Mouse (Mus musculus): ENCODE data around the gene Ppia. TPM values are rescaled to one million over a fixed set of nuclear protein-coding genes. Genes with fewer than 3 reads are reported as not detected.
A peak's percentile ranks its signal among the peaks of the same experiment; 100 is the strongest.
"Not testable (repeated sequence)": the region's sequence is repeated elsewhere in the genome, so short reads cannot be mapped to it uniquely, and the experiment has no call there.

Gene Ppia
- 3,680 and 4,098 TPM in 2 replicates for polyA plus RNA-seq (2015; fragmentation: Nextera tagmentation; extraction: Ambion mirVana)

- Histone ChIP-seq H3K4me1 (replicated peaks) (peaks cover 28% of the 10 kb centered on the region), H3K9me3 (replicated peaks) (no peaks in the 10 kb centered on the region), H3K36me3 (peaks cover 21% of the 10 kb centered on the region), H3K4me2 (peak within 1 kb of the TSS; percentile 70), H3K9ac (peak within 1 kb of the TSS; percentile 92), H3K4me3 (peak within 1 kb of the TSS; percentile 86), H3K27me3 (no peaks in the 10 kb centered on the region), H3K27ac (peak within 1 kb of the TSS; percentile 96)
- ATAC-seq (replicated peaks; ENCODE audit: insufficient number of reproducible peaks, insufficient read depth, low FRiP score, low read depth), result peak; percentile 41; the same call in 1 of the 2 replicates
- 11% methylated on average over 21 of the region's 21 CpGs for WGBS
These were observed at the start of gene Ppia for GRCm38 (mm10) chr11:6414751-6415550. Ppia (plus strand) TSS chr11:6415443.

GRCm38 (mm10) chr11:6365885-6366284, 49.4 kb upstream of the Ppia start:
- H3K27ac ChIP-seq, result no peak overlapping the region
- H3K9me3 ChIP-seq (replicated peaks), result no peaks in the 10 kb centered on the region
- no peaks in the 10 kb centered on the region for H3K4me1 ChIP-seq (replicated peaks)
- WGBS, result 17% methylated on average over 11 of the region's 11 CpGs
- H3K27me3 ChIP-seq, result no peaks in the 10 kb centered on the region
- H3K4me3 ChIP-seq, result no peak overlapping the region
- H3K9ac ChIP-seq, result no peak overlapping the region
- H3K4me2 ChIP-seq, result no peak overlapping the region
- H3K36me3 ChIP-seq, result no peaks in the 10 kb centered on the region
- peak; percentile 66 for ATAC-seq (replicated peaks; ENCODE audit: insufficient number of reproducible peaks, insufficient read depth, low FRiP score, low read depth)

- no peak for ATAC-seq (replicated peaks; ENCODE audit: insufficient number of reproducible peaks, insufficient read depth, low FRiP score, low read depth)
- Histone ChIP-seq H3K36me3 (no peaks in the 10 kb centered on the region), H3K27ac (no peak overlapping the region), H3K9me3 (replicated peaks) (no peaks in the 10 kb centered on the region), H3K27me3 (no peaks in the 10 kb centered on the region), H3K9ac (no peak overlapping the region), H3K4me1 (replicated peaks) (no peaks in the 10 kb centered on the region), H3K4me3 (no peak overlapping the region), H3K4me2 (no peak overlapping the region)
- WGBS, result 68% methylated on average over 6 of the region's 6 CpGs
These were observed 48.8 kb upstream of the Ppia start for GRCm38 (mm10) chr11:6366434-6366833.

DNA sequence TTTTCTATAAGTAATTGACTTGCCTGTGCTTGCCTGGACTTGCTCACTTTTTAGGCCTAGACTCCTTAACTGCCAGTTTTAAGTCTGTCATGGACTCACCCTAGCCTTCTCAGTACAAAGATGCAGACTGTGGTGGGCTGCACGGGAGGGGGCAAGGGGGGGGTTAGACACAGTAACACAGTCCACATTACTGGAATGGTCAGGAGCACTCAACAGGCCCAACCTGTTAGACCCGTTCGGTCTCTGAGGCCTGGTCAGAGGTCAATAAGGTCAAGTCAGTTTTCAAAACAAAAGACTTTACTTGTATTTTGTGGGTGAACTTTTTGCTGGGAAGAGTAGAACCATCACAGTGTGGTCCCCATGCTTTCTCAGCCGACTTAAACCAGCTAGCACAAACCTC, 48.1 kb upstream of the Ppia start:
- H3K36me3 ChIP-seq, result no peaks in the 10 kb centered on the region
- ATAC-seq (replicated peaks; ENCODE audit: insufficient number of reproducible peaks, insufficient read depth, low FRiP score, low read depth), result no peak
- H3K27me3 ChIP-seq, result no peaks in the 10 kb centered on the region
- H3K4me2 ChIP-seq, result no peak overlapping the region
- WGBS, result 75% methylated on average over 4 of the region's 4 CpGs
- no peaks in the 10 kb centered on the region for H3K4me1 ChIP-seq (replicated peaks)
- no peaks in the 10 kb centered on the region for H3K9me3 ChIP-seq (replicated peaks)
- H3K27ac ChIP-seq, result no peak overlapping the region
- no peak overlapping the region for H3K9ac ChIP-seq
- H3K4me3 ChIP-seq, result no peak overlapping the region

- not testable (repeated sequence) for H3K4me2 ChIP-seq; H3K4me1 ChIP-seq (replicated peaks); H3K9ac ChIP-seq; H3K27ac ChIP-seq; H3K9me3 ChIP-seq (replicated peaks); H3K36me3 ChIP-seq; H3K4me3 ChIP-seq; H3K27me3 ChIP-seq; ATAC-seq (replicated peaks; ENCODE audit: insufficient number of reproducible peaks, insufficient read depth, low FRiP score, low read depth)
- 73% methylated on average over 5 of the region's 5 CpGs for WGBS
These were observed 47.3 kb upstream of the Ppia start for GRCm38 (mm10) chr11:6367986-6368385.

- no peak overlapping the region for H3K9ac ChIP-seq
- H3K9me3 ChIP-seq (replicated peaks), result no peaks in the 10 kb centered on the region
- no peaks in the 10 kb centered on the region for H3K27me3 ChIP-seq
- ATAC-seq (replicated peaks; ENCODE audit: insufficient number of reproducible peaks, insufficient read depth, low FRiP score, low read depth), result no peak
- no peak overlapping the region for H3K4me3 ChIP-seq
- H3K4me2 ChIP-seq, result no peak overlapping the region
- H3K36me3 ChIP-seq, result no peaks in the 10 kb centered on the region
- H3K27ac ChIP-seq, result no peak overlapping the region
- no peaks in the 10 kb centered on the region for H3K4me1 ChIP-seq (replicated peaks)
- WGBS, result 84% methylated on average over 11 of the region's 11 CpGs
These were observed 43.7 kb upstream of the Ppia start for GRCm38 (mm10) chr11:6371376-6372155.

GRCm38 (mm10) chr11:6372784-6373183, 42.5 kb upstream of the Ppia start:
- Histone ChIP-seq H3K27ac (no peak overlapping the region), H3K4me2 (no peak overlapping the region), H3K27me3 (no peaks in the 10 kb centered on the region), H3K9me3 (replicated peaks) (no peaks in the 10 kb centered on the region), H3K9ac (no peak overlapping the region), H3K36me3 (no peaks in the 10 kb centered on the region), H3K4me3 (no peak overlapping the region), H3K4me1 (replicated peaks) (no peaks in the 10 kb centered on the region)
- 84% methylated on average over 9 of the region's 9 CpGs for WGBS
- no peak for ATAC-seq (replicated peaks; ENCODE audit: insufficient number of reproducible peaks, insufficient read depth, low FRiP score, low read depth)

GRCm38 (mm10) chr11:6380916-6381315, 34.3 kb upstream of the Ppia start:
- no peaks in the 10 kb centered on the region for H3K4me1 ChIP-seq (replicated peaks)
- WGBS, result 73% methylated on average over 6 of the region's 6 CpGs
- H3K27me3 ChIP-seq, result no peaks in the 10 kb centered on the region
- ATAC-seq (replicated peaks; ENCODE audit: insufficient number of reproducible peaks, insufficient read depth, low FRiP score, low read depth), result no peak
- no peak overlapping the region for H3K27ac ChIP-seq
- H3K4me3 ChIP-seq, result no peak overlapping the region
- H3K4me2 ChIP-seq, result no peak overlapping the region
- no peaks in the 10 kb centered on the region for H3K9me3 ChIP-seq (replicated peaks)
- no peaks in the 10 kb centered on the region for H3K36me3 ChIP-seq
- H3K9ac ChIP-seq, result no peak overlapping the region

- Histone ChIP-seq H3K36me3 (no peaks in the 10 kb centered on the region), H3K4me1 (replicated peaks) (peaks cover 21% of the 10 kb centered on the region), H3K9me3 (replicated peaks) (no peaks in the 10 kb centered on the region), H3K4me3 (peak overlapping the region; percentile 90; the same call in 1 of the 2 replicates), H3K4me2 (peak overlapping the region; percentile 86), H3K27ac (peak overlapping the region; percentile 99), H3K27me3 (no peaks in the 10 kb centered on the region), H3K9ac (no peak overlapping the region; the same call in 1 of the 2 replicates)
- ATAC-seq (replicated peaks; ENCODE audit: insufficient number of reproducible peaks, insufficient read depth, low FRiP score, low read depth), result no peak
- WGBS, result 88% methylated on average over 6 of the region's 6 CpGs
These were observed 27.0 kb upstream of the Ppia start for GRCm38 (mm10) chr11:6388126-6388725.

GRCm38 (mm10) chr11:6388726-6389413, 26.4 kb upstream of the Ppia start, which contains the start of gene Zmiz2:
Zmiz2 (plus strand) TSS chr11:6389074.
- peaks cover 21% of the 10 kb centered on the region for H3K4me1 ChIP-seq (replicated peaks)
- peak within 1 kb of the TSS; percentile 86 for H3K4me2 ChIP-seq
- H3K9ac ChIP-seq, result peak within 1 kb of the TSS; percentile 97
- H3K4me3 ChIP-seq, result peak within 1 kb of the TSS; percentile 90
- H3K36me3 ChIP-seq, result no peaks in the 10 kb centered on the region
- peak within 1 kb of the TSS; percentile 99 for H3K27ac ChIP-seq
- no peaks in the 10 kb centered on the region for H3K27me3 ChIP-seq
- 6% methylated on average over 60 of the region's 60 CpGs for WGBS
- peak; percentile 97 for ATAC-seq (replicated peaks; ENCODE audit: insufficient number of reproducible peaks, insufficient read depth, low FRiP score, low read depth)
- H3K9me3 ChIP-seq (replicated peaks), result no peaks in the 10 kb centered on the region

DNA sequence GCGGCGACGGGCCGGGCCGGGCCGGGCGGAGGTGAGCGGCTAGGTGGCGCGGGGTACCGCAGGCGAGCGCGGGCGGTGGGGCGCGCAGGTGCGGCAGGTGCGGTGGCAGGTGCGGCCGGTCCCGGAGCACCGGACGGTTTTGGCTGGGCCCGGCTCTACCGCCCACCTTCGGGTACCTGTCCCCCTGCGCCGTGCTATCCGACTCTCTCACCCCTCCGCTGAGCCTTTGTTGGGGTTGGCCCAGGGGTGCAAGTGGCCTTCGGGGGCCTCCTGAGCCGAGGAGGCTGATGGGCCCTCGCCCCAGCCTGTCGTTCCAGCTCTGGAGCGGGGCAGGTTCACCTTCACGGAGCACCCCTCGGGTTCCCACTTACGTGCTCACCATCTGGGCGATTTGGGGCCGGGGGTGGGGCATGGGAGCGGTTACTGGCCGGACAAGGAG, 25.7 kb upstream of the Ppia start:
- Histone ChIP-seq H3K9me3 (replicated peaks) (no peaks in the 10 kb centered on the region), H3K36me3 (no peaks in the 10 kb centered on the region), H3K27me3 (no peaks in the 10 kb centered on the region), H3K9ac (peak overlapping the region; percentile 97), H3K4me1 (replicated peaks) (peaks cover 21% of the 10 kb centered on the region), H3K4me3 (peak overlapping the region; percentile 90), H3K27ac (peak overlapping the region; percentile 99), H3K4me2 (peak overlapping the region; percentile 86)
- peak; percentile 28 for ATAC-seq (replicated peaks; ENCODE audit: insufficient number of reproducible peaks, insufficient read depth, low FRiP score, low read depth)
- under 1% methylated on average over 17 of the region's 43 CpGs for WGBS
